Mouse (Mus musculus) bone marrow, adult 2 months (tissue): ENCODE results near the gene Thumpd1.
"Not testable (repeated sequence)": the region's sequence is repeated elsewhere in the genome, so short reads cannot be mapped to it uniquely, and the experiment has no call there.

Experiments
- CTCF ChIP-seq: fragments of 200-500 bp; IDR thresholded peaks from 2 replicates; pipeline ENCODE4 v1.5.1; 2011; ENCODE audit warnings: low read length, control low read depth; ENCODE audit not compliant: control insufficient read depth, insufficient read depth
- POLR2A ChIP-seq: fragments of 200-500 bp; IDR thresholded peaks from 2 replicates; pipeline ENCODE4 v1.6.1; 2011; ENCODE audit warnings: low read depth, mild to moderate bottlenecking, control low read depth, low read length, borderline replicate concordance; ENCODE audit not compliant: control insufficient read depth

DNA sequence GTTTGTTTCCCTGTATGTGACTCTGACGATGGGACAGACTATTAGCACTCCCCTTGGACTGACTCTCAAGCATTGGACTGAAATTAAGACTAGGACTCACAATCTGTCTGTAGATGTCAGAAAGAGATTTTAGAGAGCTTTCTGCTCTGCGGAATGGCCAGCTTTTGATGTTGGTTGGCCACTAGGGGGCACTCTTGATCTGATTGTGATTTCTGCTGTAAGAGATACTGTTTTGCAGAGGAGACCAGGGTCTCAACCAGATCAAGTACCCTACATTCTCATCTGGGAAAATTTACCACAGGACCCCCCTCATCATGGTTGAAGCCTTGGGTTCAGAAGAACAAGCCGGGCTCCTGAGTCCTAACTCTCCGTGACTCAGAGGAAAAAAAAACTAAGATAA, 10.7 kb upstream of the Thumpd1 start:
- TF ChIP-seq CTCF, POLR2A: not testable (repeated sequence)
